25 mouse cellular contexts compared by ENCODE assay signal in the genomic region with DNA sequence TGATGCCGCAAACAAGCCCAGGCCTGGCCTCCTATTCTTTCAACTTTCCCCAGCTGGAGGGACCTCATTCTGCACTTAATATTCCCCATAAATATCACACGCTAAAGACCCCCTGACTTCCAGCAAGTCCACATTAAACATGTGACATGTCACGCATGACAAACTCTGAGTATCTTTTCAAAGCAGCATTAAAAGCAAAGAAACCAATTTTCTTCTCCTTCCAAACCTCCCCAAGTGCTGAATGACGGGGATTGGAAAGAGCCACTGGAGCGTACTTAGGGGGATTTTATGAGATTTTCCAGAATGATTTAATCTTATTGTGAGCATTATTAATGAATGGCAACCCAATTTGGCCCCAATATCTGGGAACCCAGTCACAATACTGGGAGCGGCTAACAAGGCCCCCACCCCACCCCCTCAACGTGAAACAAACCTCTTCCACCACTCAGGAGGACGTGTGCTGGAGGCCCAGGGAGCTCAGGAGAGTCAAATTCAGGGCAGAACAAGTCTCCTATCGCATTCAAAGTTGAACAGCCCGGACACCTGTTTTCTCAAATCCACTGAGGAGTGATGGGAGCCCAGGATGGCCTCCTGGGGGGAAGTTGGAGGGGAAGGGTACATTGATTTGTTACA. TPM values are rescaled to one million over a fixed set of nuclear protein-coding genes. Genes with fewer than 3 reads are reported as not detected.
DNase-seq lines count a peak whose midpoint lies in the region; ATAC-seq and TF ChIP-seq lines count a peak whose summit lies in the region.
"Had no signal": no experiment of that assay in that cellular context is flagged by ENCODE, and none has a peak within 500 bp of the region (broad histone marks: within the 10 kb centered on the region; RNA-seq: fewer than 3 reads in every experiment).

No protein-coding gene starts in this region.

- H3K27me3 ChIP-seq in hindbrain, embryonic 11.5 days (ENCODE audit: control insufficient read depth, insufficient read depth, low read length) = peaks cover 60% of the 10 kb centered on the region
- H3K27me3 ChIP-seq in hindbrain, embryonic 13.5 days = peaks cover 83% of the 10 kb centered on the region
- peaks cover 100% of the 10 kb centered on the region for H3K27me3 ChIP-seq in forebrain, embryonic 10.5 days (ENCODE audit: poor library complexity, severe bottlenecking)
- no peaks in the 10 kb centered on the region for H3K27me3 ChIP-seq in forebrain, embryonic 15.5 days

- H3K9me3 ChIP-seq in hindbrain, embryonic 11.5 days (ENCODE audit: control insufficient read depth, low read length) = no peaks in the 10 kb centered on the region
- H3K9me3 ChIP-seq in hindbrain, embryonic 13.5 days = no peaks in the 10 kb centered on the region
- no peaks in the 10 kb centered on the region for H3K9me3 ChIP-seq in forebrain, embryonic 10.5 days
- no peaks in the 10 kb centered on the region for H3K9me3 ChIP-seq in forebrain, embryonic 15.5 days
- H3K9me3 ChIP-seq: heart, embryonic 10.5 days; kidney, embryonic 15.5 days; neural tube, embryonic 15.5 days had no signal

- H3K27ac ChIP-seq in hindbrain, embryonic 11.5 days (ENCODE audit: low read depth, low read length) = no peak overlapping the region
- no peak overlapping the region for H3K27ac ChIP-seq in hindbrain, embryonic 13.5 days
- peak overlapping the region; percentile 74 for H3K27ac ChIP-seq in forebrain, embryonic 10.5 days
- peak overlapping the region; percentile 86 for H3K27ac ChIP-seq in forebrain, embryonic 15.5 days (replicated peaks)
- H3K27ac ChIP-seq: heart, embryonic 10.5 days; kidney, embryonic 15.5 days; liver, embryonic 14.5 days; macrophage; neural tube, embryonic 15.5 days had no signal

- no peak overlapping the region for H3K4me3 ChIP-seq in hindbrain, embryonic 11.5 days (ENCODE audit: low read depth, low read length)
- no peak overlapping the region for H3K4me3 ChIP-seq in hindbrain, embryonic 13.5 days
- no peak overlapping the region for H3K4me3 ChIP-seq in forebrain, embryonic 10.5 days
- no peak overlapping the region for H3K4me3 ChIP-seq in forebrain, embryonic 15.5 days
- H3K4me3 ChIP-seq: kidney, embryonic 15.5 days; neural tube, embryonic 15.5 days had no signal

- TF ChIP-seq POLR2A in brain, embryonic 14.5 days (IDR thresholded peaks at IDR 0.05; ENCODE audit: borderline replicate concordance, extremely low read depth, insufficient read depth, insufficient read length, poor library complexity, severe bottlenecking) = no peak

- peak; percentile 18 for DNase-seq in hindbrain, embryonic 11.5 days (ENCODE audit: low spot score)
- peak; percentile 88 for DNase-seq in brain, embryonic 14.5 days (ENCODE audit: low read depth)
- peak; percentile 34 for DNase-seq in forebrain, embryonic 10.5 days (ENCODE audit: extremely low spot score, low spot score)
- DNase-seq in ovary, postnatal 10 days (ENCODE audit: low spot score) = no peak
- DNase-seq in testis, postnatal 10 days (ENCODE audit: low spot score) = no peak
- DNase-seq: adrenal gland, postnatal 36 days; cerebellum, adult 2 months; cerebellum, postnatal 14 days; gastrocnemius, postnatal 25 days; heart, postnatal 36 days; kidney, adult 18-20 months; kidney, postnatal 25 days; liver; lung, adult 2 months; lung, postnatal 10 days; right cerebral cortex, postnatal 4 days had no signal

- 18% methylated on average over 10 of the region's 10 CpGs for WGBS in hindbrain, embryonic 11.5 days
- 26% methylated on average over 10 of the region's 10 CpGs for WGBS in hindbrain, embryonic 13.5 days
- 20% methylated on average over 10 of the region's 10 CpGs for WGBS in forebrain, embryonic 10.5 days
- 22% methylated on average over 10 of the region's 10 CpGs for WGBS in forebrain, embryonic 15.5 days

- H3K36me3 ChIP-seq in hindbrain, embryonic 11.5 days (ENCODE audit: control insufficient read depth, insufficient read depth, low read length) = no peaks in the 10 kb centered on the region
- H3K36me3 ChIP-seq in hindbrain, embryonic 13.5 days = no peaks in the 10 kb centered on the region
- H3K36me3 ChIP-seq in forebrain, embryonic 10.5 days (replicated peaks) = no peaks in the 10 kb centered on the region; the same call in 1 of the 2 replicates
- no peaks in the 10 kb centered on the region for H3K36me3 ChIP-seq in forebrain, embryonic 15.5 days
- H3K36me3 ChIP-seq: heart, embryonic 10.5 days; kidney, embryonic 15.5 days; neural tube, embryonic 15.5 days had no signal

- no peak for TF ChIP-seq CTCF in brain, embryonic 14.5 days (IDR thresholded peaks at IDR 0.05; ENCODE audit: borderline replicate concordance, extremely low read depth, insufficient read depth, insufficient read length)

- no peaks in the 10 kb centered on the region for H3K4me1 ChIP-seq in hindbrain, embryonic 11.5 days (replicated peaks; ENCODE audit: control insufficient read depth, insufficient read depth, low read length)
- 0 out of 2 replicates have a peak, but pooled peaks cover 9% of the 10 kb centered on the region for H3K4me1 ChIP-seq in hindbrain, embryonic 13.5 days (replicated peaks)
- peaks cover 69% of the 10 kb centered on the region for H3K4me1 ChIP-seq in forebrain, embryonic 10.5 days
- H3K4me1 ChIP-seq in forebrain, embryonic 15.5 days = peaks cover 33% of the 10 kb centered on the region

- H3K4me2 ChIP-seq in hindbrain, embryonic 11.5 days (replicated peaks; ENCODE audit: low read depth, low read length) = no peak overlapping the region
- H3K4me2 ChIP-seq in hindbrain, embryonic 13.5 days = no peak overlapping the region
- H3K4me2 ChIP-seq in forebrain, embryonic 15.5 days (replicated peaks) = no peak overlapping the region
- H3K4me2 ChIP-seq: neural tube, embryonic 15.5 days had no signal

- ATAC-seq in hindbrain, embryonic 11.5 days (ENCODE audit: low FRiP score) = no peak
- no peak for ATAC-seq in hindbrain, embryonic 13.5 days (ENCODE audit: low FRiP score)
- ATAC-seq in forebrain, embryonic 15.5 days (replicated peaks) = peak; percentile 27; the same call in 1 of the 2 replicates
- ATAC-seq: hindbrain, embryonic 16.5 days had no signal

- no peak overlapping the region for H3K9ac ChIP-seq in hindbrain, embryonic 11.5 days (ENCODE audit: low read depth, low read length)
- no peak overlapping the region for H3K9ac ChIP-seq in hindbrain, embryonic 13.5 days
- H3K9ac ChIP-seq in forebrain, embryonic 15.5 days (replicated peaks) = no peak overlapping the region
- H3K9ac ChIP-seq: kidney, embryonic 15.5 days; liver, embryonic 14.5 days; neural tube, embryonic 15.5 days had no signal

RNA-seq across cellular contexts. Expression of gene Arx, which starts 14.1 kb away (rescaled TPM):
- polyA plus RNA-seq in hindbrain, embryonic 11.5 days (2014; fragmentation: Nextera tagmentation; extraction: Ambion mirVana) = 1.3 and 2.0 TPM in 2 replicates
- 1.5 and 1.8 TPM in 2 replicates for polyA plus RNA-seq in hindbrain, embryonic 13.5 days (2015; fragmentation: Nextera tagmentation; extraction: Ambion mirVana)
- polyA plus RNA-seq in brain, embryonic 14.5 days (2012; rRNA removed) = 47.6 and 100 TPM in 2 replicates
- polyA plus RNA-seq in forebrain, embryonic 10.5 days (2016; fragmentation: Nextera tagmentation; extraction: Ambion mirVana) = 22.1 and 24.6 TPM in 2 replicates
- polyA plus RNA-seq in forebrain, embryonic 15.5 days (2015; fragmentation: Nextera tagmentation; extraction: Ambion mirVana) = 62.6 and 62.8 TPM in 2 replicates
- polyA plus RNA-seq: cerebellum, adult 2 months; heart, embryonic 16.5 days; macrophage had no signal

Comparison
In these comparisons a context has a peak if more than half of its experiments do, and no peak if none do; other contexts are left out.
1. DNase-seq: peak in hindbrain, embryonic 11.5 days (single experiment), brain, embryonic 14.5 days (single experiment) and forebrain, embryonic 10.5 days (single experiment); none in ovary, postnatal 10 days (single experiment) and testis, postnatal 10 days (single experiment).
2. H3K27ac ChIP-seq: peak in forebrain, embryonic 10.5 days (single experiment) and forebrain, embryonic 15.5 days (single experiment); none in hindbrain, embryonic 11.5 days (single experiment) and hindbrain, embryonic 13.5 days (single experiment).